Mouse (Mus musculus) thymus, adult 18-20 months (tissue): Measurements from ENCODE around the gene Tgoln1.
A peak's percentile ranks its signal among the peaks of the same experiment; 100 is the strongest.

Experiments used
- DNase-seq, 2 experiments: peaks; one replicate each; pipeline ENCODE4 v3.0.0; 2022; ENCODE audit warnings: mixed read lengths in 2 of 2

Tgoln1 gene

DNA sequence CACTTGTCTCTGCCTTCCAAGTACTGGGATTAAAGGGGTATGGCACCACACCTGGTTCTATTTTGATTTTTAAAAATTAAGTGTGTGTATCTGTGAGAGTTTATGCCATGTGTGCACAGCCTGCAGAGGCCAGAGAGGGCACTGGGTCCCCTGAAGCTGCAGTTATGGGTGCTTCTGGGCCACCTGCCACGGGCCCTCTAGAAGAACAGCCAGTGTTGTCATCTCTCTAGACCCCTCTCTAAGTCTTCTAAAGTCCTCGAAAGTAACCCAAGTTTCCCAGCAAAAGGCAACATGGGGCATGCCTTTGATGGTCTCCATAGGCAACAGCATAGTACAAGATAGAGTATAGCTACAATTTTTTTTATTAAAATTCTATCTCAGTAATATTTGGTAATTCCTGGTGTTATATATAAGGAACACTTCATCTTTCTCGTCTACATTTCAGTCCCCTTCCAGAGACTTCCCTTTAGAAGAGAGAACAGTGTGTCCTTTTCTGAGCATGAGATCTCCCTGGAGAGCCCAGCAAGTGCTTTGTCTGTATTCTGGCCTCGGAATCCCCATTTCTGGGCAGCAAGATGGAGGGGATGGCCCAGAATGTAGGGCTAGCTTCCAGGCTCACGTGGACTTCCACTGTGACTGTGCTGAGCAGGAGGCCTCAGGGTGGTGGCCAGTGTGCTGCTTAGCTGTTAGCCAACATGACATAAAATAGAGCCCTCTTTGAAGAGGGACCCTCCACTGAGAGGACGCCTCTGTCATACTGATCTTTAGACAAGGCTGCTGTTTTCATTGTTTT is 23.6 kb downstream of the Tgoln1 start:
- no peak for DNase-seq

DNA sequence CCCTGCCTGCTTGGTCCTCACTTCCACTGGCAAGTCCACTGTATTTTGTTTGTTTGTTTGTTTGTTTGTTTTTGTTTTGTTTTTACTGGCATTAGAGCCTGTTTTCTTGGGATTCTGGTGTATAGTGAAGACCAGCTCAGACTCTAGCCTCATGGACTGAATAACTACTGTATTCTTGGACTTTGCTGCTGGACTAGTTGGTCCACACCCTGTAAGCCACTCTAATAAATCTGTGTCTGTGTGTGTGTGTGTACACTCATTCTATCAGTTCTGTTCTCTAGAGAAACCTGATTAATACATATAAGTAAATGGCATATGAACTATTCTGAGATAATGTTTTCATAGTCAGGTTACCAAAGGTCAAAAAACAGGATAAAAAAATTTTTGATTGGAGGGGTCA is 26.7 kb downstream of the Tgoln1 start:
- DNase-seq: no peak

DNA sequence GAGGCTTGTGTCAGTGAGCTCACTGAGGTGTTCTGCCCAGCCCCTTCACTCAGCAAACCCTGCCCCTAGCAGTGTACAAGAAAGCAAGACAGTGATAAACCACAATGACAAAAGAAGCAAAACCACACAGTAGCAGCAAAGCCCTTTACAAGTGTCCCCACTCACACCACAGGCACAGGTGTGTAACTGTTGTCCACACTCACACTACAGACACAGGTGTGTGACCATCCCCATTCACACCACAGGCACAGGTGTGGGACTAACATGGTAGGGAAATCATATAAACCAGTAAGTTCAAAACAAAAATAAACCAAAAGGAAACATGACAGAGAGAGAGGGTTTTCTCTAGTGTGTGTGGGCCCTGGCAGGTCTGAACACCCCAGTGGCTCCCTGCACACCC is 28.5 kb downstream of the Tgoln1 start:
- no peak for DNase-seq

DNA sequence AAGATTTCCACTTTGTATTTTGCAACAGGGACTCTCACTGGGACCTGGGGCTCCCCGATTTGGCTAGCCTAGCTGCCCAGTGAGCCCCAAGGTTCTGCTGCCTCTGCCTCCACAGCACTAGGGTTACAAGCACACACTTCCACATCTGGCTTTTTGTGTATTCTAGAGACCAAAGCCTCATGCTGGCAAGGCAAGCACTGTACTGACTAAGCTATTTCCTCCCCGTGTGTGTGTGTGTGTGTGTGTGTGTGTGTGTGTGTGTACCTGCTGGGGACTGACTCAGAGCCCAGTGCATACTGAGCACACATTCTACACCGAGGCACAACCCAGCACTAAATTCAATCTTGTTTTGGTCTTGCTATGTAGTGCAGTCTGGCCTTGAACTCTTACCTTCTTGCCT is 30.1 kb downstream of the Tgoln1 start:
- no peak for DNase-seq

DNA sequence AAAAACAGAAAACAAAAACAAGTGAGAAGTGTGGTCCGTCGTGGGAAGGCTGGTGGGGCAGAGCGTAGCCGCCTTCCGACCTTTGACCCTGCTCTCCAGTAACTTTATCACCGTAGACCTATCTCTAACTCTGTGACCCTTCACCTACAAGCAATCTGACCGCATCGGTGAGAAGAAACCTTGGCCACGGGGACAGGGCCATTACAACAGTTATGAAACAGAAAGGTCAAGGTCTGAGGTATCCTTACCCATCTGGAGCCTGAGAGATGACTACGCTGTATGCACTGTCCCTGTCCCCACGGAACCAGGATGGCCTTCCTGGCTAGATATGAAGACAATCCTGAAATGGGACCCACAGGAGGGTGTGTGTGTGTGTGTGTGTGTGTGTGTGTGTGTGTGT is 32.6 kb downstream of the Tgoln1 start:
- DNase-seq: no peak

DNA sequence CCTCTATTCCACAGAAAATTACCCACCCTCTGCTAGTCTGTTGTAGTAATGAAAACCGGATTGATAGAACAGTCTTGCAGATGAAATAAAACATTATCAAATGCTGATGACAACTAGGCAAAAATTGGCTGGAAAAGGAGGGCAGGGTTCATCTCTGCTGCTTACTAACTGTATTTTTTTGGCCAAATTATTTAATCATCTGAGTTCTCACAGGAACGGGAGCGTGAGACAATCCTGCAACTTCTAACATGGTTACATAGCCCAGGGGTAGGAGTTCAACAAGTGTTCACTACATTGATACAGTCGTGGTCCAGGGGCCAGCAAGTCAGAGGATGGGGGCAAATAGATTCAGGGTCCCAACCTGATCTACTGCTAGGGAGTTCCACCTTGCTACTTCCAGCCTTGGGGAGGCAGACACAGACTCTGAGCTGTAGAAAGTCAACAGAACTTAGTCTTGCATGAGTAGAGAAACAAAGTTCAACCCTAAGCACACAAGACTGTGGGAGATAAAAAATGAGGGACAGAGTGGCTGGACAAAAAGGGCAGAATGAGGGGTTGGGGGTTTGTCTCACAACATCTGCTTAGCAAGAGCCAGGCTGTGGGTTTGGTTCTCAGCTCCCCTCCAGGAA is 33.5 kb downstream of the Tgoln1 start:
- no peak for DNase-seq

DNA sequence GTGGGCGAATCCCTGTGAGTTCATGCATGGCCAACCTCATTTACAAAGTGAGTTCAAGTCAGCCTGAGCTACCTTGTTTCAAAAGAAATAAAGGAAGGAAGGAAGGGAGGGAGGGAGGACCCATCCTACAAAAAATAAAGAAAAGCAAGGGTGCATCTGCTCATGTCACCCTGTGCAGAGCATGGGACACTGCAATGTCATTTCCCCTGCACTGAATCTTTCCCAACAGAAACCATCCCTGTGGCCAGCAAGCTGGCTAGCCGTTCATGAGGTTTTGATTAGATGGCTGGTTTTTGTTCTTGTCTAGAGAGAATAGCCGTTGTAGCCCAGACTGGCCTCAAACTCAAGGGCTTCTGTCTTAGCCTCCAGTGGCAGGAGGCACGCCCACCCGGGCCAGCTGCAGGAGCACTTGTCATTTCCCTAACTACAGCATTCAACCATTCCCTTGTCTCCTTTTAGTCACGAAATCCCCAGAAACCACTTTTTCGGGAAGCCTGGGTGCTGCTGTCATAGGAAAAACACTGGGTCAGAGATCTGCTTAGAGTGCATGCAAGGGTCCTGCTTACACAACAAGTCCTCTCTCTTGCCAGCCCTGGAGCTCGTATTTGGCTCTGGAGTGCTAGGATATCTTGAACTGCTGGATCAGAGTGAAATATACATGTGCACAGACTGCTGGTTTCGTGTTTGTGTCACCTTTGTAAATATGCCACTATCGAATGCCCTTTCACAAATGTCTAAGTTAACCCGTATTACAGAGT is 35.0 kb downstream of the Tgoln1 start:
- no peak for DNase-seq

DNA sequence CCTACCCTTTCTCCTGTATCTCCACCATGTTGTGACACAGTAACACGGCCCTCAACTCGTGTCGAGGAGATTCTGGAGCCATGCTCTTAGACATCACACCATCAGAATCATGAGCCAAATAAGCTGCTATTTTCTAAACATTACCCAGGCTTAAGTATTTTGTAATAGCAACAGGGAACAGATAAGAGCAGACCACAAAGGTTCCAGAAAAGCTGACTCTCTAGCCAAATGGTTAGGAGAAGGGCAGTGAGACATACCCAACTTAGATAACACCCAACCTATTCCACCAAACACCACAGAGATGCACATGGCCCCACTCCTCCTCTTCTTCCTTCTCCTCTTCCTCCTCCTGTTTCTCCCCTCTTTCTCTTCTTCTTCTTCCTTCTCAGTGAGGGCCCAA is 40.8 kb downstream of the Tgoln1 start:
- DNase-seq: no peak

DNA sequence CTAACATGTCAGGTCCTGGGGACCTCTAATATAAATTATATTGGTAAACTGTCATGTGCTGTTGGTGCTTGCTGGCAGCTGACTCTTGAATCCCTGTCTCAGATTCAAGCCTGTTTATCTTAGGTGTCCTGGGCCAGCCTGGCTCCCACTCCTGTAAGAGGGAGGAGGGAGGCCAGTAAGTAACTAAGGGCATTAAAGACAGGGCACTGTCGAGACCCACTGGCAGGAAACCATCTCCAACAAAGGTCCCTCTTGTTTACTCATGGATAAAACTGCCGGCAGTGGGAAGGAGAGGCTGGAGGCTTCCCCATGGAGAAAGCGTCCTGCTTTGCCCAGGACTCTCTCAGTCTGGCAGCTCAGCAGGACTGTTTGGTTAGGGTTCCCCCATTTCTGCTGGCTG is 45.0 kb downstream of the Tgoln1 start:
- no peak for DNase-seq

DNA sequence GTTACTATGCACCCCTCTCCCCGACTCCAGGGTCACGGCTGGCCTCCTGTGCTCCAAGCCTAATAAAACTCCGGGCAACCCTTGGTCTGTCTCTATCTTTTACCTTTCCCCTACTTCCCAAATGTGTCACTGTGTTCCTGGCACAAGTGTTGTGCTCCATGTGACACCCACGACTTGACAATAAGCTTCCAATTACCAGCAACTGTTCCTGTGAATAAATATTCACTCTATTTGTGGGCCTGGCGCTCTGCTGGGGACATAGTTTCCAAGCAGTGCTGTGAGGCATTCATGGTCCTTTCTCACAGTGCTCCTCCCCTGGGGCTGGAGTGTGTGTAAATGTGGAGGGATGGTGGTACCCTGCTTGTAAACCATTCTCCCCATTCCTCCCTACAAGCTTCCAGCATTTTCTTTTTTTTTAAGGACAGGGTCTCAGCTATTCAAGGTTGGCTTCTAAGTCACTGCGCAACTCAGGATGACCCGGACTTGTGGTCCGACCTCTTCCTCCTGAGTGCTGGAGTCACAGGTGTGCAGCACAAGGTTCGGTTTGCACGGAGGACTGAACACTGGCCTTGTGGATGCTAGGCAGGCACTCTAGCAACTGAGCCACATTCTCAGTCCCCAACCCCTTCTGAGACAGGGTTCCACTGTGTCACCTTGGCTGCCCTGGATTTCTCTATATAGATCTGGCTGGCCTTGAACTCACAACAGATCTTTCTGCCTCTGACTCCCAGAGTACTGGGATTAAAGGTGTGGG is 46.0 kb downstream of the Tgoln1 start:
- no peak for DNase-seq

DNA sequence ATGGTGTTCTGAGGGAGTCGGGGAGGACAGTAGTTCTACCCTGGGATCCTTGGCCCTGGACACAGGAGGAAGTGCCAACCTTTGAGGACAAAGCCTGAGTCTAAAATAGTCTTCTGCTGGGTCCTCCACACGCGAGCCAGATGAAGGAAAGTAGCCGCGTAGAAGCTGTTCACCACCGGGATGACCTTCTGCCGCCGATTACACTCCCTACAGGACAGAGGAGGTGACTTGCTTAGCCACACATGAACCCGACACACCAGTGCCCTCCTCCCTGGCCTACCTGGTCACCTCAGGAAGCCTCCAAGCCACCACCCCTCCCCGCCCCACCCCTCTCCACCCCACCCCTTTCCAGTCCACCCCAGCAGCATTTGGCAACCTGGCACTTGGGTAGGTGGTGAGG is 48.1 kb downstream of the Tgoln1 start:
- DNase-seq: no peak

DNA sequence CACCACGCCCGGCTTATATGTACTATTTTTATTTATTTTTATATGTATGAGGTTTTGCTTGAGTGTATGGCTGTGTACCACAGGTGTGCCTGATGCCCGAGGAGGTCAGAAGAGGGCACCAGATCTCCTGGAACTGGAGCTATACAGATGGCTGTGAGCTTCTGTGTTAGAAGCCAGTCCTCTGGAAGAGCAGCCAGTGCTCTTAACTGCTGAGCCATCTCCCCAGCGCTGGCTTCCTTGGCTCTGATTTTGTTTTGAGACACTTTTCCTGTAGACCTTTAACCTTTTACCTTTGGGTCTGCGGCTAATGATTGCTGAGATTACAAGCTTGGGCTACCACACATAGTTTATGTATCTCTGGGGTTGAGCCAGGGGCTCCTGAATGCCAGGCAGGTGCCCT is 49.3 kb downstream of the Tgoln1 start:
- DNase-seq: no peak

DNA sequence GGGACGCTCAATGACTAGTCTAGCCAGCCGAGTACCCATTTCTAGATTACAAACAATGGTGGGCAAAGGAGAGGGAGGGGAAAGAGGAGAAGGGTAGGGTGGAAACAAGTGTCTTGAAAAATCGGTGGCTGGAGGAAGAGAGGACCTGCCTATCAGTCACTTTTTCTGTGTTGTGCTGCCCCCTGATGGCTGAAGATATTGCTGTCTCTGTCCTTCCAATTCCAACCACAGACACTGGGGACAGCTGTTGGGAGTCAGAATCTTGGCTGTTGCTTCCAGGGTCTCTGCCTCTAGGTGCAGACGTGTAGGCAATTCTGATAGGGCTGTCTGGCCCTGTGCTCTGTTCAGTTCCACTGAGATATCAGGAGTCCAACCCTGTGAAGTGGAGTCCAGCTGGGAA is 50.8 kb downstream of the Tgoln1 start:
- peak; percentile 58 to 73 for DNase-seq

DNA sequence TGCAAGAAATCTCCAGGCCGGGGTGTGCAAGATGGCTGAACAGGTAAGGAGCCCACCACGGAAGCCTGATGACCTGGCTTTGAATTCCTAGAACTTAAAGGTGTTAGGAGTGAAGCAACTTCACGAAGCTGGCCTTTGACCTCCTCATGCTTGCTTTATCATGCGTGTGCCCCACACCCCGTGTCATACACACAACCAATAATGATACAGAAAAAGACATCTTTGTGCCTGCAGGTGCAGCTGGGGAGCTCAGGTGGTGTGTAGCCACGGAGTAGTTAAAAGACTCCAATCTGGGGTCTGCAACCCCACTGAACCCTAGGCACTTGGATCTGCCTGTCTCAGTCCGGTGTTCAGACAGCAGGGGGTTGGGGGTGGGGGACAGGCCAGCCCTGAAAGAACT is 51.3 kb downstream of the Tgoln1 start:
- no peak for DNase-seq

DNA sequence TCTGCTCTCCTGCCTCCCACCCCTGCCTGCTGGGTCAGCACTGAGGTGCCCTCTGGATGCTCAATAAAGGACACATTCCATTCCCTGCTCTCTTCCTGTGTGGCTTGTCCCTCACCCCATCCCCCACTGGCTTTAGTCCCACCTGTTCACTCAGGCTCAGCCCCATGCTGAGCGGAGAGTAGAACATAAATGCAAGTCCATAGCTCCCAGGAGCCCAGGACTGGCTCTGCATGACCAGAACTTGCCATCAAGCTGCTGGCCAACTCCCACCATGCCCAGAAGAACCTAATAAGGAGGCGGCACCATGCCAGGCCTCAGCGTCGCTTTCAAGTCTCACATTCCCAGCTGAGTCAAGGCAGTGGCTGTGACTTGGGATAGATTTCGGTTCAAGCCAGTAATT is 53.9 kb downstream of the Tgoln1 start:
- DNase-seq: no peak

DNA sequence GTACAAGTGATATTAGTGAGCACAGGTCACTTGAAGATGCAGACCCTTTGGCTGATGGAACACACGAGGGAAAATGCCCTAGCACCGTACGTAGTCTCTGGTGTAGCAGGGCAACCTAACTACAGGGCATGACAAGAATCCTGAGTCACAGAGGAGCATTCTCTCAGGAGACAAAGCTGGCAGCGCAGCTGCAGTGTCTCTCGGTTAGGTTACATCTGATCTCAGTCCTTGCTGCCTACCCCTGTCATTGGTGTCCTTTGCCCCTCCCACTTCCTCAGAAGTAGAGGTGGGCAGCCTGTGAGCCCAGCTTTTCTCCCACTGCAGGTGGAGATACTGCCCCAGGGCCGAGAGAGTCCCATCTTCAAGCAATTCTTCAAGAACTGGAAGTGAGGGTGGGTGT is 54.3 kb downstream of the Tgoln1 start:
- no peak for DNase-seq

DNA sequence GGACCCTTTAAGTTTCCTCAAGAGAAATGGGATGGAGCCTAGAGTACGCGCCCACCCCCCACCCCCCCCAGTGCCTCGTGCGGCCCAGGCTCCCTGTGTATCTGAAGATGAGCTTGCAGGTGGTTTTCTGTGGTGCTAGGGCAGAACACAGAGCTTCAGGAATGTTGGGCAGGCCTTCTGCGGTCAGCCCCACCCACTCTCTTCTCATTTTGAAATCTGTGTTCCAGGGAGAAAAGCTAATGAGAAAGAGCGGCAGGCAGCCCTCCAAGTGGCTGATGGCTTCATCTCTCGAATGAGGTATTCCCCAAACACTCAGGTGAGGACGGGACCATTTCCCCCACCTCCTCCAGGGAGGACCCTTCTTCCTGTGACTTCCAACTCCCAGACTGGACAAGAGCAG is 56.0 kb downstream of the Tgoln1 start:
- DNase-seq: no peak
